24 mouse cellular contexts compared by ENCODE assay signal in the genomic region with DNA sequence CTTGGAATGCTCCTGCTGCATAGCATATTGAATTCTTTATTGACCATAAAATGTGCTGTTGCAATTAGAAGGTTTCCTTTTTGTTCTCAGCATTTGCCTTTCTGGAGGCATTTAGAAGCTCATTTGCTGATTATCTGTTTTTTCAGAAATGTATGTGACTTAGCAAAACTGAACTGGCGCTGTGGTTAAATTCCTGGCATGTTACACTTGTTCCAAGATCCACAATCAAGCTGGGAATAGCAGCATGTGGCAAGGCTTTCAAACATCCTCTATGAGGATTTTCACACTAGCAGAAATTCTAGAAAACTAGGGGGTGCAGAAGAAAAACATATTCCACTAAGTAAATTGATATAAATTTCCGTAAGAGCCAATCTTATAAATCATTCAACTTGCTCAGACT.
DNase-seq lines count a peak whose midpoint lies in the region; ATAC-seq and TF ChIP-seq lines count a peak whose summit lies in the region.
"Had no signal": no experiment of that assay in that cellular context is flagged by ENCODE, and none has a peak within 500 bp of the region (broad histone marks: within the 10 kb centered on the region; RNA-seq: fewer than 3 reads in every experiment).

No protein-coding gene starts in this region.

- no peak overlapping the region for H3K4me3 ChIP-seq in forebrain, postnatal 0 days (ENCODE audit: low read depth, low read length)
- H3K4me3 ChIP-seq in forebrain, embryonic 13.5 days: no peak overlapping the region
- H3K4me3 ChIP-seq in neural tube, embryonic 13.5 days: no peak overlapping the region
- no peak overlapping the region for H3K4me3 ChIP-seq in kidney, embryonic 16.5 days (ENCODE audit: low read length)
- H3K4me3 ChIP-seq: heart, embryonic 10.5 days; hindbrain, embryonic 15.5 days; limb, embryonic 10.5 days; liver, embryonic 15.5 days; lung, embryonic 15.5 days; midbrain, embryonic 15.5 days had no signal

- H3K36me3 ChIP-seq in forebrain, postnatal 0 days (ENCODE audit: insufficient read depth): no peaks in the 10 kb centered on the region
- no peaks in the 10 kb centered on the region for H3K36me3 ChIP-seq in forebrain, embryonic 13.5 days (ENCODE audit: poor library complexity, severe bottlenecking)
- H3K36me3 ChIP-seq in neural tube, embryonic 13.5 days: no peaks in the 10 kb centered on the region
- no peaks in the 10 kb centered on the region for H3K36me3 ChIP-seq in kidney, embryonic 16.5 days (ENCODE audit: insufficient read depth, low read length)
- H3K36me3 ChIP-seq: G1E; heart, embryonic 10.5 days; hindbrain, embryonic 15.5 days; limb, embryonic 10.5 days; liver, embryonic 15.5 days; lung, embryonic 15.5 days; midbrain, embryonic 15.5 days had no signal

- no peak overlapping the region for H3K9ac ChIP-seq in forebrain, postnatal 0 days
- no peak overlapping the region for H3K9ac ChIP-seq in forebrain, embryonic 13.5 days
- H3K9ac ChIP-seq in neural tube, embryonic 13.5 days: no peak overlapping the region
- no peak overlapping the region for H3K9ac ChIP-seq in kidney, embryonic 16.5 days (replicated peaks; ENCODE audit: low read length)
- H3K9ac ChIP-seq: hindbrain, embryonic 15.5 days; liver, embryonic 15.5 days; lung, embryonic 15.5 days; midbrain, embryonic 15.5 days had no signal

- ATAC-seq in forebrain, postnatal 0 days: peak; percentile 59; the same call in 1 of the 2 replicates
- ATAC-seq in forebrain, embryonic 13.5 days: no peak
- ATAC-seq in neural tube, embryonic 13.5 days (ENCODE audit: low read depth): no peak
- no peak for ATAC-seq in kidney, embryonic 16.5 days (ENCODE audit: low FRiP score, low TSS enrichment)
- ATAC-seq: activated CD4-positive, CD25-positive, alpha-beta regulatory T cell, adult 4 months; intestine, embryonic 16.5 days; midbrain, embryonic 15.5 days had no signal

- no peaks in the 10 kb centered on the region for H3K27me3 ChIP-seq in forebrain, postnatal 0 days (ENCODE audit: insufficient read depth, low read length)
- H3K27me3 ChIP-seq in forebrain, embryonic 13.5 days: no peaks in the 10 kb centered on the region
- no peaks in the 10 kb centered on the region for H3K27me3 ChIP-seq in neural tube, embryonic 13.5 days
- H3K27me3 ChIP-seq in kidney, embryonic 16.5 days (ENCODE audit: insufficient read depth, low read length): no peaks in the 10 kb centered on the region
- H3K27me3 ChIP-seq: CH12.LX; hindbrain, embryonic 15.5 days; liver, embryonic 15.5 days; lung, embryonic 15.5 days; midbrain, embryonic 15.5 days had no signal

- no peak overlapping the region for H3K4me2 ChIP-seq in forebrain, postnatal 0 days (ENCODE audit: low read depth)
- H3K4me2 ChIP-seq in forebrain, embryonic 13.5 days: no peak overlapping the region
- H3K4me2 ChIP-seq in neural tube, embryonic 13.5 days: no peak overlapping the region
- H3K4me2 ChIP-seq in kidney, embryonic 16.5 days (replicated peaks; ENCODE audit: low read depth, low read length): no peak overlapping the region
- H3K4me2 ChIP-seq: hindbrain, embryonic 15.5 days; liver, embryonic 15.5 days; lung, embryonic 15.5 days; midbrain, embryonic 15.5 days had no signal

- peak; percentile 37 for DNase-seq in forebrain, postnatal 0 days
- no peak for DNase-seq in neural tube, embryonic 10.5 days (ENCODE audit: extremely low spot score, low spot score)
- DNase-seq in fibroblast of lung, adult 2 months (ENCODE audit: low read depth): peak; percentile 72
- no peak for DNase-seq in adrenal gland, postnatal 10 days
- DNase-seq: adrenal gland, adult 8-10 months; B cell, adult 2 months; gastrocnemius, postnatal 10 days; kidney, postnatal 4 days; liver; lung, postnatal 36 days; thymus, postnatal 14 days had no signal

- no peaks in the 10 kb centered on the region for H3K4me1 ChIP-seq in forebrain, postnatal 0 days (ENCODE audit: insufficient read depth)
- no peaks in the 10 kb centered on the region; the same call in 1 of the 2 replicates for H3K4me1 ChIP-seq in forebrain, embryonic 13.5 days
- H3K4me1 ChIP-seq in neural tube, embryonic 13.5 days (replicated peaks): no peaks in the 10 kb centered on the region
- H3K4me1 ChIP-seq in kidney, embryonic 16.5 days (ENCODE audit: insufficient read depth, low read length): peaks cover 7% of the 10 kb centered on the region
- H3K4me1 ChIP-seq: heart, embryonic 10.5 days; hindbrain, embryonic 15.5 days; liver, embryonic 15.5 days; lung, embryonic 15.5 days; midbrain, embryonic 15.5 days had no signal

- no peak overlapping the region for H3K27ac ChIP-seq in forebrain, postnatal 0 days (ENCODE audit: low read depth, low read length)
- no peak overlapping the region for H3K27ac ChIP-seq in forebrain, embryonic 13.5 days
- H3K27ac ChIP-seq in neural tube, embryonic 13.5 days (replicated peaks): peak overlapping the region; percentile 1; the same call in 1 of the 2 replicates
- H3K27ac ChIP-seq in kidney, embryonic 16.5 days (ENCODE audit: low read length): no peak overlapping the region
- H3K27ac ChIP-seq: heart, embryonic 10.5 days; hindbrain, embryonic 15.5 days; limb, embryonic 10.5 days; liver, embryonic 15.5 days; lung, embryonic 15.5 days had no signal

- TF ChIP-seq CTCF in forebrain, postnatal 0 days (IDR thresholded peaks at IDR 0.05; ENCODE audit: low read depth): no peak

- 38% methylated on average over 2 of the region's 2 CpGs for WGBS in forebrain, postnatal 0 days
- WGBS in forebrain, embryonic 13.5 days: 44% methylated on average over 2 of the region's 2 CpGs
- 58% methylated on average over 2 of the region's 2 CpGs for WGBS in neural tube, embryonic 13.5 days
- WGBS in kidney, embryonic 16.5 days: 44% methylated on average over 2 of the region's 2 CpGs

- H3K9me3 ChIP-seq in forebrain, postnatal 0 days (ENCODE audit: low read length): no peaks in the 10 kb centered on the region
- H3K9me3 ChIP-seq in forebrain, embryonic 13.5 days (replicated peaks): no peaks in the 10 kb centered on the region
- no peaks in the 10 kb centered on the region for H3K9me3 ChIP-seq in neural tube, embryonic 13.5 days
- no peaks in the 10 kb centered on the region for H3K9me3 ChIP-seq in kidney, embryonic 16.5 days (ENCODE audit: low read length)
- H3K9me3 ChIP-seq: G1E; heart, embryonic 10.5 days; hindbrain, embryonic 15.5 days; limb, embryonic 10.5 days; liver, embryonic 15.5 days; lung, embryonic 15.5 days; midbrain, embryonic 15.5 days had no signal

Comparison
In these comparisons a context has a peak if more than half of its experiments do, and no peak if none do; other contexts are left out.
1. DNase-seq: peak in forebrain, postnatal 0 days (single experiment) and fibroblast of lung, adult 2 months (single experiment); none in neural tube, embryonic 10.5 days (single experiment) and adrenal gland, postnatal 10 days (single experiment).